Mouse (Mus musculus): ENCODE results near the gene Timm44.

DNA sequence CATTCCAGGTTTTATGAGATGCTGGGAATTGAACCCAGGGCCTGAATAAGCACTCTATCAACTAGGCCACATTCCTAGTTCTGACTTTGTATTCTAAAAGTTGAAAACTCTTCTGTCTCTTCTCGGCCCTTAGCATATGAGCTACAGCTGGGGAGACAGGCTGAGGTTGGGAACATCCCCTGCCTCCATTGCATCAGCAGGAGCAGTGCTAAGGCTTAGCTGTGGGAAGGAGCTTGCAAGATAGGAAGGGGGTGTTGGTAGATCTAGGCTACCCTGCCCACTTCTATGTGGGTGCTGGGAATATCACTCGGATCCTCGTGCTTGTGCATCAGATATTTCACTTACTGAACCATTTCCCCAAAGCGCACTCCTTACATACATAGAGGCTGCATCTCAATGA lies 47.8 kb downstream of the Timm44 start:
- no peak for TF ChIP-seq CTCF (IDR thresholded peaks at IDR 0.05; ENCODE audit: low read depth)
- no peak for TF ChIP-seq EP300 (optimal IDR thresholded peaks at IDR 0.05)

Measured in stomach, postnatal 0 days (tissue).